Mouse (Mus musculus) erythroblast, adult 5-6 weeks (primary cell): ENCODE measurements at regions not wholly inside any gene's neighbourhood (a gene's known extent, or its start where the extent isn't known, plus 50 kb on each side); places are given as distances from the start of the nearest gene placed in this dataset.

ENCODE experiments used
- ATAC-seq: replicated peaks from 2 replicates; pipeline ENCODE4 v1.8.0; 2016; ENCODE audit warnings: moderate number of reproducible peaks, mild to moderate bottlenecking, moderate TSS enrichment, inconsistent platforms; ENCODE audit not compliant: poor library complexity, low FRiP score, severe bottlenecking

DNA sequence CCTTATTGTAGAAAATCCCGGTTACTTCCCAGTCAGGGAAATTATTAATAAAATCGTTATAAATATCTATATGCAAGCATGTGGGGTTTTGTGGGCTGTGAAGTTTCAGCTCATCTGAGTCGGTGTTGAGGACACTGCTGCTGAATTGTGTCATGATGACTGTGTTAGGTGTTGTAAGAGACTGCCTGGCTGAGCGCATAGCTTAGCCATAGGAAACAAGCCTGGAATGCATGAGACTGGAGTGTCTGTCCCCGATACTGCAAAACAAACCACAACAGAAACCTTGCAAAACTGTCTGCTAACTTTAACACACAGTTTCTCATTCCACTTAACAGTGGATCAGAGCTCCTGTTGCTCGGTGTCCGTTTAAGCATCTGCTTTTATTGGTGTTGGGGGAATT lies 271.9 kb upstream of the Erbb4 start:
- no peak for ATAC-seq

DNA sequence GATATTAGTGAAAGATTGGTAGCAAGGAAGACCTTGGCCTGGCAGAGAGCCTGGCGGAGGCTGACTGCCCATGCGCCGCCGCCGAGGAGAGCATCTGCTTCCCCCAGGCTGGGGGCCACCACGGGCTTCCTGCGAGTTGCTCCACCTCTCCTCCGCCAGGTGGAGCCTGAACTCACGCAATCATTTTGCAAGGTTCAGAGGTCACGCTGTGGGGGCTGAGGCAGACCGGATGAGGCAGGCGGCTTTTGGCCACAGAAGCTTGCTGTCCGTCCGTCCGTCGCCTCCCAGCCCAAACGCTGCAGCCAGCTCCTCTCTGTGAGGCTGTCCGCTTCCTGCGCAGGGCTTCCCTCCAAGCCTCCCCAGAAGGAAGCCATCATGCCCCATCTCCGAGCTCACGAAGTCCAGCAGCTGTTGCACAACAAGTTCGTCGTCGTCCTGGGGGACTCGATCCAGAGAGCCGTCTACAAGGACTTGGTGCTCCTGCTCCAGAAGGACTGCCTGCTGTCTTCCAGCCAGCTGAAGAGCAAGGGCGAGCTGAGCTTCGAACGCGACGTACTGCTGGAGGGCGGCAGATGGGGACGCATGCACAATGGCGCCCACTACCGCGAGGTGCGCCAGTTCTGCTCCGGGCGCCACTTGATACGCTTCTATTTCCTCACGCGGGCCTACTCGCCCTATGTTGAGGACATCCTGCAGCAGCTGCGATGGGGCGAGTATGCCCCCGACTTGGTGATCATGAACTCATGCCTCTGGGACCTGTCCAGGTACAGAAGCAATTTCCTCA lies 269.3 kb upstream of the Erbb4 start:
- ATAC-seq: peak; percentile 20; the same call in 1 of the 2 replicates

DNA sequence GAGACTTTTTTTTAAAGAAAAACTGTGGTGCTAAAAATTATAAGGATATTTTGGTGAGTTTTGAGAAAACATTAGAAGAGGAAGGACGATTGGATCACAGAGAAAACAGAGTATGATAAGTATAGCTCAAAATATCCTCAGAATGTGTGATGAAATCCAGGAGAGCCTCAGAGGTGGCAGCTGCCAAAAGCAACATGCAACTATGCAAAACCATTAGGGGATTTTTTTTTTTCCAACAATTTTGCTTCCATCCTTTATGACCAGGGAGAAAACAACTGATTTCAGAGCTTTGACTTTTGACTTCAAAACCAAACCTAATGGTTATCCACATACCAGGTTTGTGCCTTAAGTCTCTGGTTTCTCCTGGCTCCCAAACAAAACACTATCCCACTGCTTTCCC lies 267.4 kb upstream of the Erbb4 start:
- ATAC-seq: no peak

DNA sequence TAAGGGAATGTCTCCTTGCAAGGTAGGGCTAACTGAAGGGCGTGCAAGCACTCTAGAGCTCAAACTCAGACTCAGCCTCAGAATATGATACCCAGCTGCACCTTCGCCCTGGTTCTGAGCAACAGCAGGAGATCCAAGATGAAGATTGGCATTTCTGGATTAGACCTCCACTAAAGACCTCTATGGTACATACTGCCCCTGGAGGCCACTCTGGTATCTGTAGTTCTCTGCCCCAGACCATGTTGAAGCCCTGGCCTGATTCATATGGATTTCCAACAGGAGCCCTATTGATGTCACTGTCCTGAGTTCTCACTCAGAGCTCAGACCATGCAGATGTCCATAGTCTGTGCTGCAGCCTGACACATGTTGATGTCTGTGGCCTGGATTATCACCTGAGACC lies 262.2 kb upstream of the Erbb4 start:
- ATAC-seq: no peak

DNA sequence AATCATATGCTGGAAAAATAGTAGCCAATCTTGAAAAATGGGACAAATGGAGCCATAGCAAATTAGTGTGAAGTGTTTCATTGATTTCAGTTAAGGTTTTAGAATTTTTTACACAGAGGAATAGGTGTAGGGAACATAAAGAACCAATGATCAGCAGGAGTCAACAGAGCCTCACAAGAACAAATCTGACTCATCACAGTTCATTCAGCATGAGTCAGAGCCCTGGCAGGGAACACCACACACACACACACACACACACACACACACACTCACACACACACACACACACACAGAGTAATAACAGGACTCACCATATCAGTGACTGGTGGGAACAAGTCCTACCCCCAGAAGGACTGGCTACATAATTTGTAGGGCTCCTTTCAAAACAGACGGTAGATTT lies 259.7 kb upstream of the Erbb4 start:
- no peak for ATAC-seq

DNA sequence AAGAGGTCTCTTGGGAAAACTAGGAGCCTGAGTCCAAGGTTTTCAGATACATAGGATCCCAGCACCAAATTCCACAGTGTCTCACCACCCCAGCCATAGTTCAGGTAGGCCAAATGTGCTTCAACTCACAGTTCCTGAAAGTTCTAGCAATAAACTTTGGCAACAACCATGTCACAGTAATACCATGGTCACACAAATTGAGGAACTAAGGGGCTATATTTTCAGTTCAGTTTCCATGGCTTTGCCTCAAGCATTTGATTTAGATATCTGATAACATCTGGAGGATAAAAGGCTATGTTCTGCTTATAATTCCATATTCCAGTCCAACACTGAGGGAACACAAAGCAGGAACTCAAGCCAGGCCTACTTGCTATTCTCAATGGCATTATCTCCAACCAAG lies 256.2 kb upstream of the Erbb4 start:
- ATAC-seq: no peak

DNA sequence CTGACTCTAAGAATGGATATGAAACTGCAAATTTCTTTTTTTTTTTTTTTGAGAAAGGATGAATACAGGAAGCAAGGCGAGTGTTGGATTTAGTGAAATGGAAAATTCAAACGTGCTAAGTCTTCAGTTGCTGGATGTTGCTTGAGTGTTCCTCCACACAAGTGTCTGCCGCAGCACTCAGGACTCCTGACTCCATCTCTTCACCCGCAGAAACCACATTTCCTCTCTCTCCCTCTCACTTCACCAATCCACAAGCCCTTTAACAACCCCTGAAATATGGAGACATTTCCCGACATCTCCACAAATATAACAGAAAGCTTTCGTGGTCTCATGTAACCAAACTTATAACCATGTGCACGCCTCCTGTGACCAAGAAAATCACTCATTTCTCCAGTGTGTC lies 249.7 kb upstream of the Erbb4 start:
- ATAC-seq: no peak

DNA sequence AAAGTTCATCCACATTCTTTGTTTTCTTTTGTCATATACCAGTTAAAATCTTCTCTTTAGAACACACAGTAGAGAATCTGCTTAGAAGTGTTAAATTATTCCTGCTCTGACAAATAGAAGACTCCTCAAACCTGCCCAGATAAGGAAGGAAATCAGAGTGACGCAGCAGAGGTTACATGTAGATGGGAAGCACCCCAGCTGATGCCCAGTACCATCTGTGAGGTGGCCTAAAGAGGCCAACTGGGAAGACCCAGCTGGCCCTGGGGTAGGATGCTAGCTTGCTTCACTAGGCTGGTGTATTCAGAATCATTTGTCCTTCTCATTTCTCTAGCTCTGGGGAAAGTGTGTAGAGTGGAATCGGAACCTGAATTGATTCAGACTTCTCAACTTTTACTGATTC lies 242.6 kb upstream of the Erbb4 start:
- ATAC-seq: no peak

DNA sequence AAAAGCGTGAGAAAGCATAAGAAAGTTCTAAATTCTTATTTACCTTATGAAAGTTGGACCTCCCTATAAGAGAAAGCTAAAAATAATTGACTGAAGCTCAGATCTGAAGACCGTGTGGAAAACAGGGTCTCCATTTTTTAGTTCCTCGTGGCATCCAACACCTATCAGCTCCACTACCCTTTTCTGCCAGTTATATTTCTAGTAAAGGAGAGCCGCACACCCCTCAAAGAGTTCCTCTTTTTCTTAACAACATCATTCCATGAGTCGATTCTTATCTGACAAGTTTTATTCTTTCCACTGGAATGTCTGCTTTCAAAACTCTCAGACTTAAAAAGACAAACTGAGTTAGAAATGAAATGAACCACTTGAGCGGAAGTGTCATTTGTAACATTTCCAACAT lies 242.0 kb upstream of the Erbb4 start:
- no peak for ATAC-seq

DNA sequence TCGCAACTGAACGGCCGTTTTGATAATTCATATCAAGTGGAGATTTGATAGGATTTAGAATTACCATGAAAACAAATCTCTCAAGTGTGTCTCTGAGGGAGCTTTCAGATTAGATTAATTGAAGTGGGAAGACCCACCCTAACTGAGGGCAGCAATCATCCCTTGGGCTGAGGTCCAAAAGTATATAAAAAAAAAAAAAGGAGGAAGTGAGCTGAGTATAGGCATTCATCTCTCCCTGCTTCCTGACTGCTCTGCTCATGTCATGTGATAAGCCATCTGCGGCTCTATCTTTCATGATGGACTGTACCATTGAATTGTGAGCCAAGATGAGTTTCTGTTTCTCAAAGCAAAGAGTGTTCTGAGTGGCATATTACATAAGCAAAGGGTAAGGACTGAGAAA lies 234.2 kb upstream of the Erbb4 start:
- ATAC-seq: no peak

DNA sequence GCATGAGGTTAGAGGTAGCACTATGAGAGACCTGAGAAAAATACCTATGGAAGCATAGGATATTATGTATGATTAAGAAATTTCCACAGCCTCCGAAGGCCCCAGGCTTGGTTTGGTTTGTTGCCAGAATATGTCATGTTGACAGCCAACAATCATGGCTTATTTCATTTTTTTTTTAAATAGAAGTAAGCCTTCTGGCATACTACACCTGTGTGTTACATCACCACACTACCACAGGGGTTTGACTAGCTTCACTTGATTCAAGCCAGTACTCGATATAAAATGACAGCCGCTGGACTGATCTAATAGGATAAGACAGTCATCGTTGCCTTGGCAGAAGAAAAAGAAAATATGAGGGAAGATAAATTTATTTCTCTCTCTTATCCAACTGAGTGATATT lies 232.6 kb upstream of the Erbb4 start:
- no peak for ATAC-seq

DNA sequence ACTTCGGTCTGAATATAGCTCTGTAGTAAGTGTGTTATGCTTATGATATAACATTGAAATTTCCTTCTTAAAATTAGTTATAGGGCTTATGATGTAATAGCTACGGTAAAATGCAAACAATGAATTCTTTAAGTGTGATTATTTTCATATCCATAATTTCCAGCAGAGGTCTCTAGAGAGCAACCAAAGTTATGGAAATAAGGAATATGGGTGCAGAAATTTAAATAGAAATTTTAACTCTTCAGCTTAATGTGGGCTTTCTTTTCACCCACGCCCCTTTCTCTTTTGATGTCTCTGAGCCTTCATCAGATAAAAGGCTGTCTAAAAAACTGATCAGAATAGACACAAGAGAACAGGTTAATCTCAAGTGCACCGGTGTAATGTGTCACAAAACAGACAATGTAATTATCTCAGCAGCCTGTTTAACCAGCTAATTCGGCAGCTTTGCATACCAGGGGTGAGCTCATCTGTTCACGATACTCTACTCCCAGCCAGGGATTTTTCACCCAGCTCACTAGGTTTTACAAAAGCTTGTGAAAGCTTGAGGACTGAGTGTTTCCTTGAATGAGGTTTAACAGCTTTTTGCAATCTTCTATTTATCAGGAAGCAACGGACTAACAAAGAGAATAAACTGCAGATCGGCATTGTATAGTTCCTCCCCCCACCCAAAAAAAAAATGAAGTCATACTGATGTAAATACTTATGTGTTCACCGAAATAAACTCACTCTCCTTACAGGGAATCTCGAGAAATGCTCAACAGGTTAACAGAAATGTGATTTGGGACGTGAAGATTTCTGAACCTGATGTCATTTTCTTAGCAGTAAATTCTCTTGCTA lies 223.8 kb upstream of the Erbb4 start:
- no peak for ATAC-seq

DNA sequence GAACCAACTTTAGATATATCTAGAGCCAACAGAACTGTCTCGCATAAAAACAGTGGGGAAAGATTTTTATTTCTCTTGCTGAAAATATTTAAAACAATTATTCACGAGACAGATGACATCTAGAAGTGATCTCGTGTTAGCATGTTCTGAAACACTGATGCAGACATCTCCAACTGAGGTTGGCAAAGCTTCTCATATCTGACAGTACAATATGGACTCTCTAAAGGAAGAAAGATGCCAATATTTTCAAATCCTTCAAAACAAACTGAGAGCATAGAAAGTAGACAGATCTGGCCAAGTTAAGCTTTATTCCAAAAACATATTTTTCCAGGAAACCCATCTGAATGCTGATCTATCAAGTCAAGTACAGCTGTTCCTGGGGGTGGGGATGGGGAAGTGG lies 221.5 kb upstream of the Erbb4 start:
- no peak for ATAC-seq

DNA sequence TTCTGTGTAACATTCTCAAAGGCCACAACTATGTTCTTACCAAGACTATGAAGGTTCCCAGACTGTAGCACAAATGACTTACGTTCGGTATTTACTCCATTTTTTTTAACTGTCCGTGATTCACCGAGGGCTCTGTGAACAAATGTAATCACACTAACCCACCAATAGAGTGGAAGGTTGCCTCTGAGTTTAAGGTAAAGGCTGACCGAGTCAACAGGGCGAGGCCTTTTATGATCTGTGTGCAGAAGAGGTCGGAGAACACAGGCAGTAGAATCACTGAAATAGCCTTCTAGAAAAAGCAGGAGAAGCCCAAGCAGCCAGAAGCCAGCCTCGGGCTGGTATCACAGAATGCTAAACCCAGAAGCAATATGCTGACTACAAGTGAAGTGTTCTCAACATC lies 218.9 kb upstream of the Erbb4 start:
- no peak for ATAC-seq

DNA sequence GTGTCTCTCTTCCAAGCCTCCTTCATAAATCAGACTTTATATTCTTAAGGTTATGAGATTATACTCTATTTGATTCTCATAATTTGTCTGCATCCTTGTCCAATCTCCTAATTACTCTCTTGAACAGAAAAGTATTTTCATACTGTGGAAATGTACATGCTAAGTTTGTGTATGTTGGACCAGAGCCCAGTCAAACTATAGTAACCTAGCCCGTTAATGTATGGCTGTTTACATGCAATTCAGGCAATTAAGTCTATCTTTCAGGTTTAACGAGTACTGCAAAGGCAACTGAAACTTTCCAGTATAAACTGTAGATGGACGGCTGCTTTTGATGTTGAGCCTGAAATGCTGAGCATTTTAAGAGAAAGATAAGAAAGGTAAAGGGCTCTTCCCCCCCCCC lies 211.7 kb upstream of the Erbb4 start:
- ATAC-seq: no peak

DNA sequence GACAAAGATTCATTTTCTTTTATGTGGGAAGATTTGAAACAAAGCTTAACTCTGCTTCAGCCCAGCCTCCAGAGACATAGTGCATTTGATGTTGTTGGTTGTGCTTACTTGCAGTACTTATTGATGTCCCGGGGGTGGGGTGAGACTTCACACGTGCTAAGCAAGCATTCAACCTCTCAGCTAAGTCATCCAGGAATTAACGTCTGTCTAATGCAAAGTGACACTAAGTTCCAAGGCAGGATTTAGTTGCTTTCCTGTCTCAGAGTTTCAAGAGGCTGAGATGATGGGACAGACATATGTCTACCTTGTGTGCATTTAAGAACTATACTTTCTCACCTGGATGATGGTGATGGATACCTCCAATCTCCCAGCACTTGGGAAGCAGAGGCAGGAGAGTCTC lies 189.0 kb upstream of the Erbb4 start:
- no peak for ATAC-seq

DNA sequence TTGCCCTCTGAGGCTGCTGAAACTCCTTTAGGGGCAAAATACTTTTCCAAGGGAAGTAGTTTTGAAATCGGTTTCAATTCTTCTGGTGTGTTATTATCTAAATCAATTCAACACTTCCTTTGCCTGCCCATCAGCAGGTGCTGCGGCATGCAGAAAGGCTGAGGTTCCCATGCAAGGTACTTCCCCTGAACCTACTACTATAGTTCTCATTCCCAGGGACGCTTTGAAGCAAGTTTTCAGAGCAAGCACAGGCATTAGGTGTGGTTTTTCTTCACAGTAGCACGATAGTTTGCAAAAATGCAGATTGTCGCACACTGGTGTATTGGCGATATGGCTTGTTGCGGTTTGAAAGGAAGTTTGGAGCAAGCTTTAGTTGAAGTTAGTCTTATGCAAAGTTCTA lies 183.5 kb upstream of the Erbb4 start:
- ATAC-seq: no peak

DNA sequence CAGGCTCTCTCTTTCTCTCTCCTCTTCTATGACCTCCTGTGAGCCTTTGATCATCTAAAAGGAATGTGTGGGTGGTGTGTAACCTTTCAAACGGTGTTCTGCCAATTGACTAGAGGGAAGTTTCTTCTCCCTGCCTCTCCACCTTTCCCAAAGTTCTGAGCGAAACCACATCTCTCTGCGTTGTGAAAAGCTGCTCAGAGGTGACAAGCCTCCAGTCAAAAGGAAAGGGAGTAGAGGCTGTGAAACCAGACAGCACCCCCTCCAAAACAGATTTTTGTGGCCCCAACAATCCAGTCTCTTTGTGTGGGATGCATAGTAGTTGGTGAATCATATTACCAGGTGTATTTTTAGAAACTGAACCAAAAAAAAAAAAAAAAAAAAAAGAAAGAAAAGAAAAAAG lies 178.5 kb upstream of the Erbb4 start:
- no peak for ATAC-seq

DNA sequence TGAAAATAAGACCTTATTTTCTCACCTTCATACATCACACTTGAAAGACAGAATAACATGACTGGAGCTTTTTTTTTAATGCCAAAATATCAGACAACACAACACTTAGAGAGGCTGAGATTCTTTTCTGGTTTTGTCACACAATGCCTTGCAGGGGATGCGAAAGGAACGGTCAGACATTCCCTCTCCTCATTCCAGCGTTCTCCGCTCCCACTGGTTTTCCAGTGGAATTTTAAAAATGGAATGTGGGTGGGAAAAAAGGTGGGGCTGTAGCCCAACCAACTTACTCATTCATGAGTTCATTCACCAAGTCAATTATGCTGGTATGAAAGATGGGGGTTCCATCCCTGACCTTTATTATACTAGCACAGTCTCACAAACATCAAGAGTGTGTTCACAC lies 169.6 kb upstream of the Erbb4 start:
- ATAC-seq: no peak

DNA sequence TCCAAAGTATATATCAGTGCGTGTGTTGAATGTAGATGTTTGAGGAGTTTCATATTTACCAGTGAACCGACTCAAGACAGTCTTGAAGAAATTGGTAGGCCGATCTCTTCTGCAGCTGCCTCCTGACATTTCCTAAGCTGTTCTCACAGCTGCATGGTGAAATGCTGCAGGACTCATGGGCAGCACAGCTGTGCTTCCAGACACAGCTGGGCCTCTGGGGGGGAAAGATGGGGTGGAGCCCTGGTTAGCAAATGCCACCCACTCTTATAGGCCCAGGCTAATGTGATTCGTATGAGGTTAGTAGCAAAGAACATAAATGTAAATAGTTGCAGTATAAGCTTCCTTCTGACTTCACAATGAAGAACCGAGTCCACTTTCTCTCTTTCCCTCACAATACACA lies 139.8 kb upstream of the Erbb4 start:
- ATAC-seq: no peak

DNA sequence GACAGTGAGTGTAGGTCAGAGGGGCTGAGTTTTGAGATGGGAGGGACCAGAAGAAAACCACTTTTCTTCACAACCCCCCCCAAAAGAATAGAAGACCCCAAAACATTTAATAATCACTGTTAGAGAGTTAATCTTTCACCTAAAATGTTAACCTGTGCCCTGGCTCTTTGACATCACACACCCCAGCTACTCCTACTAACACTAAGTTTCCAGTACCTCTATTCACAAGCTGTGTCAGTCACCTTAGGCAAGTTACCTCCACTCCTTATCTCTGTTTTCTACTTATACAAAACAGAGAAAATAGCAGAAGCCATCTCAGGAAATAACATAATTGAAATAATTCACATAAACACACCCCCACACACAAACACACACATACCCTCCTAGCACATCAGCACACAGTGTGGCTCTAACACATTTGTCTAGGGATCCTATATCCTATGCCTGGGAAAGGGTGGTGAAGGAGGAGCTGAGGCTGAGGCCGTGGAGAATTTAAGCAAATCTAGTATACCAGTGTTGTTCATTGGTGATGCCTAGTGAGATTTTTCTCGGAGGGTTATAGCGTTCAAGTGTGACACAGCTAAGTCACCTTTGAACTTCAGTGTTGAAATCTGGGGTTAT lies 134.5 kb upstream of the Erbb4 start:
- ATAC-seq: no peak
